1 mouse cellular context compared by ENCODE assay signal in the genomic region with DNA sequence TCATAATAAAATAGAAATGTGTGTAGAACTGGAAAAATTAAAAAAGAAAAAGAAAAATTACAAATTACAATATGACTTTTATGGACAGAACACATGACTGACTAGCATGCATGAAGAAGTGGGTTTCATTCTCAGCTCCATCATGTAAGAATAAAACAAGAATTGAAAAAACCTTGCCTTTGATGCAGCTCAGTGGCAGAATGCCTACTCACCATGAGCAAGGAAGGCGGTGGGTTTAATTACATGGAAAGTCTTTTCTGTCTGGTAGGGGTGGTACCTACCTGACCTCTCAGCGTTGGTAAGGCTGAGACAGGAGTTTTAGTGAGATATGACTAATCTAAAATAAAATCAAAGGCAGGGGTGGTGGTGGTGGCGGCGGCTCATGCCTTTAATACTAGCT.
TF ChIP-seq lines count a peak whose summit lies in the region.

No protein-coding gene starts in this region.

TF ChIP-seq in CH12.LX, 34 proteins besides CTCF, POLR2A, EP300 and RAD21 (continued from another document):
- TF ChIP-seq POLR2AphosphoS2 (IDR thresholded peaks at IDR 0.05; ENCODE audit: low read depth, low read length) (no peak), UBTF (IDR thresholded peaks at IDR 0.05; ENCODE audit: low read depth, low read length) (no peak), MEF2A (IDR thresholded peaks at IDR 0.05; ENCODE audit: borderline replicate concordance, low read depth, low read length) (no peak), MXI1 (IDR thresholded peaks at IDR 0.05; ENCODE audit: low read depth, low read length) (no peak), ETS1 (conservative IDR thresholded peaks at IDR 0.05; ENCODE audit: low read depth, low read length) (no peak), ZC3H11A (IDR thresholded peaks at IDR 0.05; ENCODE audit: low read depth, low read length) (no peak)
